Mouse (Mus musculus): ENCODE measurements around the gene Cyb5r4.
"Not testable (repeated sequence)": the region's sequence is repeated elsewhere in the genome, so short reads cannot be mapped to it uniquely, and the experiment has no call there.

The Cyb5r4 gene

DNA sequence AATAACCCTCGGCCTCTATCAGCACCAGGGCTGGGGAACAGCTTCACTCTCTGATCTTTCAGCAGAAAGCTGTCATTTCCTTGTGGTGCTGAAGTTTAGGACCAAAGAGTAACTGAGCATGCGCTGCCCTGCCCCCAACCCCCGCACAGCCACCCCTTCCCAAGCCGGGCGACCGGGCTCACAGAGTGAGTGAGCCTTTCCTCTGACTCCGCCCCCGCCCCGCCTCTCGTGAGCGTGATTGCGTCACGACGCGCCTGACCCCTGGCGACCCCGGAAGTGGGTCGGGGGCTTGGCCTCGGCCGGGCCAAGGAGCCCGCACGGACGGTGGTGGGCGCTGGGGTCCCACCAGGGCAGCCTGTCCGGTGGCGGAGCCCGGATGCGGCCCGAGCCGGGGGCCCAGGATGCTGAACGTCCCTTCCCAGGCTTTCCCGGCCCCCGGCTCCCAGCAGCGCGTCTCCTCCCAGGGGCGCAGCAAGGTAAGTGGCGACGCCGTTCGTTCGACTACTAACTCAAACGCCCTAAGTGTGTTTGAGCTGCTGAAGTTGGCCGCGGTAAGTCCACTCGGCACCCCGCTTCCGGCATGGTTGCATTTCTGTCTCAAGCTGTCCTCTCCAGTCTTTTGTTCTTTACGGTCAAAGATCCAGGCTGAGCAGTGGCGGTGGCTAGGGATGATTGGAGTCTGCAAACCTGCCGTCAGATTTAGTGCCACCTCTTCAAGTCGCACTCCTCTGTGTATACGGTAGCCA is at the start of gene Cyb5r4:
TSS of gene Cyb5r4 (plus strand) at position 237 of the 746 bp plus-strand sequence.
- CTCF ChIA-PET, result no interaction called here

GRCm38 (mm10) chr9:86972471-86972870 is 49.3 kb upstream of the Cyb5r4 start:
- CTCF ChIA-PET, result not testable (repeated sequence)

DNA sequence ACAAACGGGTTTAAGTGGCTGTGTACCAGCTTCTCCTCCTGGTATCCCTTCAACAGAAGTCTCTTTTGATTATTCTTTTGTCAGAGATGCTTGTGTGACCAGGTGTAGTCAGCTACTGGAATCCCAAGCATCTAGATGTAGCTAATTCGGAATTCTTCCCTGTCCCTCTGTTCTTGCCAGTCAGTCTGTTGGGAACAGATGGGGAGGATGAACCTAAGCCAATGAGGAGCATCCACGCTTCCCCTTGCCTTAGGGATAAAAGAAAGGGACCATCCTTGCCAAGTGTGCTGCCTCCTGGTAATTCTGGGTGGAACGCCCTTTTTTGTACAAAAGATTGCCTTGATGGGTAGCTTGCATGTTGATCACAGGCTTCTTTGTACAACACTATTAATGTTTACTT is 48.3 kb upstream of the Cyb5r4 start:
- CTCF ChIA-PET, result no interaction called here

DNA sequence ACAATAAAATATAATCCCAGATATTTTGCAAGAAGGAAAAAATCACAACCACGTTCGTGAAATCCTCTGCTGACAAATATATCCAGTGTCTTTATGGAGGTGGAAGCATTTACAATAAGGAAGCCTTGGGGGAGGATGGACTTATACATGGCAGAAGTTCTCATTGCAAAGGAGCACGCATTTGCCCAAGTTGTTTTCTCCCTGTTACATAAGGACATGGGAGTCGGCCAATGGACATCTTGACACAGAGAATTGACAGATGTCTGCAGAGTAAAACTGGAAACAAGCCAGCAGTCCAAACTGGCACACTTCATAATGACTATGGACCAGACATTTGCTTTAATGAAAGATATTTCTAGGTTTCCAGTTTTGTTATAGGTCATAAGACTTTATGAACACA is 44.9 kb upstream of the Cyb5r4 start:
- CTCF ChIA-PET, result no interaction called here

GRCm38 (mm10) chr9:86978257-86978907 is 43.4 kb upstream of the Cyb5r4 start:
- CTCF ChIA-PET, result no interaction called here

- CTCF ChIA-PET, result no interaction called here
Measured at GRCm38 (mm10) chr9:86980048-86980447, 41.8 kb upstream of the Cyb5r4 start.

DNA sequence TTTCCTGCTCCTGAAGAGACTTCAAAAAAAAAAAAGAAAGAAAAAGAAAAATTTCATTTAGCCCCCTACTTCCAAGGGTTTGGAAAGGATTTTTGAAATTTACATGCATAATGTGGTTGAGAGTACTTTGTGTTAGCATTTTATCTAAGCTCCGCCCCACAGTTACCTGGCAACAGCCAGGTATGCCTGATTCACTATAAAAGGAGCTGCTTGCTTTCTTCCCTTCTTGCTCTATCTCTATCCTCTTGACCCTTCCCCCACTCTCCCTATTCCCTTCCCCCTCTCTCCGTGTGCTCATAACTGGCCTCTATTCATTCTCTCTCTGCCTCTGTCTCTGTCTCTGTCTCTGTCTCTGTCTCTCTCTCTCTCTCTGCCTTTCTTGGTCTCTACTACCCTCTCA is 40.9 kb upstream of the Cyb5r4 start:
- CTCF ChIA-PET, result no interaction called here

GRCm38 (mm10) chr9:86981551-86981950 is 40.3 kb upstream of the Cyb5r4 start:
- CTCF ChIA-PET, result no interaction called here

DNA sequence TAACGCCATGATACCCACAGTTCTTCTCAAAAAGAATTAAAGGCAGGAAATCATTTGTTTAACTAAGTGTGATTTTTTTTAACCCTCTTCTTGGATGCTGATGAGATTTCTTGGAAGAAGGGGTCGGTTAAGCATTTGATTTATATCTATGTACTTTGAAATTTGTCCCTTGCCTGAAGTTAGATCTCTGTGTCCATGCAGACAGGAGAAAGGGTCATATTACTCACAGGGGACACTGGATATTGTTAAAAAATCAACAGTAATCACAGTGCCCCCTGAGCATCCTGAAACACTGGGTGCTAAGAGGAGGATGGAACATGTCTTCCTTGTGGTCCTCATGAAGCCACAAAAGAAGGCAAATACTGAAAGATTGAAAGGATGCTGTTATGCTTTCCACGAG is 37.2 kb upstream of the Cyb5r4 start:
- CTCF ChIA-PET, result no interaction called here

GRCm38 (mm10) chr9:86985105-86985504 is 36.7 kb upstream of the Cyb5r4 start:
- CTCF ChIA-PET, result no interaction called here

DNA sequence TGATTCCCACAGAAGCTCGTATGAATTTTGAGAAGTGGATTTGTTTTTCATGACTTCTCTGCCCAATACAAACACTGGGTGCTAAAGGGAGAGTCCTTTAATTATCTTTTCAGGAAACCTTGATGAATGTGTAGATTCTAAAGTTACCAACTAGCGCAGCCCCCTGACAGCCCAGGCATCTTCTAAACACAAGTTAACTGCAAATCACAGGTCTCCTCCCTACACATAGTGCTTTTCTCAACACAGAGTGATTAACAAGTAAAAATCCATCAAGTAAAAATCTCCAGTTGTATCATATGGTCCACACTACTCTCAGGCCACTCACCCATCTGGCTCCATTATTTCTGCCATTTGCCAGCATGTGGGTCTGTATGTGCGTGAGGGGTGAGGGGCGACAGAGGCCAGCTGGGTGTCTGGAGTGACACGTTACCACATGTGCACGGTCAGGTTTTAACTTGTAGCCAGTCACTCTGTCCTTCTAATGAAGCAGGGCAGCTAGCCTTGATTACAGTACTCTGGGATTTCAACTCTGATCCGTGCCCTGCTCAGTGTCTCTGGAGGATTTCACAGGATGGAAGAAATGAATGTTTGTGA is 35.0 kb upstream of the Cyb5r4 start:
- CTCF ChIA-PET, result no interaction called here

- CTCF ChIA-PET, result no interaction called here
Measured at GRCm38 (mm10) chr9:86989822-86990221, 32.0 kb upstream of the Cyb5r4 start.

DNA sequence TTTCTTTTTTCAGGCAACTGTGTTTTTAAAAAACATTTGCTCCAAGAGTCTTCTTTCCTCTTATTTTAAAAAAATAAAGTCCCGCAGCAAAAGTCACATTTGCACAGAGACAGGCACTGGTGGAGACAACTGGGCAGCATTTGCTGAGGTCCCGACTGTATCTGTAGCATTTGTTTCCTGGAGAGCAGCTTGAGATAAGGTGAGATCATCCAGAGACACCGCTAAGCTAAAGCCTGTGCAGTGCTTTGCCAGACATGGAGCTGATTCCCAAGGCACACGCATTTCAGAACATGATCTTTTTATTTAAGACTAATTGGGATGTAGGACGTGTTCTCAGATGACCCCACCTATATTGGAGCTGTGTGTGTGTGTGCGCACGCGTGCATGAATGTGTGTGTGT is 30.1 kb upstream of the Cyb5r4 start:
- CTCF ChIA-PET, result no interaction called here

DNA sequence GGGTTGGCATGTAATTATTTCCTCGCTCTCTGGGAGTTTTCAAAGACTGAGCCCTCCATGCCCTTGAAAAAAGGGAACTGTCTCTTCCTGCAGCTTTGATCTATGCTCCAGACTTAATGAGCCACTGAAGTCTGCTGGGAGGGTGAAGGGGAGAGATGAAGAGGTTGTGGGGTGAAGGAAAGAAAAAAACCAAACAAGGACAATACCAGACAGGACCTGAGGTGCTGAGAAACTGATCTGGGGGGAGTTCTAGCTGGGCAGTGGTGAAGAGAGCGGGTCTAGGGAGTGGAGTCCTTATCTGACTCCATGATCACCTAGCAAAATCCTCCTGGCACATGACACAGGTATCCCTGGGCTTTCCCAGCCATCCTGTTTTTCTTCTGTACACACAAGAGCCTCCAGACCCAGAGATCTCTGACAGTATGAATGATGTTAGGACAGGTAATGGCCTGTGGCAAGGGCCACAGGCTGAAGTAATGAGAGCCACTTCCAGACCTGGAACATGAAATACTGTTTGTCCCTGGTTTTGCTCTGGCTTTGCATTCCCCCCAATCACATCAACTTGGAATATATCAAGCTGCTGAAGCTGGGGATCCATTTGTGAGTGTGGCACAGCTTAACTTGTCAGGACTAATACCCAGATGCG is 24.6 kb upstream of the Cyb5r4 start:
- CTCF ChIA-PET, result no interaction called here

- CTCF ChIA-PET, result no interaction called here
Measured at GRCm38 (mm10) chr9:86999956-87000582, 21.7 kb upstream of the Cyb5r4 start.

GRCm38 (mm10) chr9:87004701-87005434 is 16.9 kb upstream of the Cyb5r4 start:
- CTCF ChIA-PET, result no interaction called here

- CTCF ChIA-PET, result no interaction called here
Measured at GRCm38 (mm10) chr9:87005435-87005779, 16.4 kb upstream of the Cyb5r4 start.

DNA sequence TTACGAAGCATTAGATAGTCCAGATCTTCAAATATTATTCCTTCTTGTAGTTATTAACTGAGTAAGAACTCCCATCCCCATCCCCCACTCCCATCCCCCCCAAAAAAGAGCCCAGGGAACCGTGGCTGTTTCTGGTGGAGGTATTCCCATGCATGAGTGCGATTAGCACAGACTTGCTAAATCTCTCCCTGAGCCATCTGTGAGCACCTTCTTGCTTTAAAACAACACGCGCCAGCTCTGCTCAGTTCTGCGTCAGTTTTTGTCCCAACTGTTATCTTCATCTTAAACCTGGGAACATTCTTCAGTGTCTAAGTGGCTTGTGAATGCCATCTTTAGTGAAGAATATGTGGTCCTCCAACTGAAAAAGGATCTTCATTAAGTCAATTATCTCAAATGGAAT is 13.3 kb upstream of the Cyb5r4 start:
- CTCF ChIA-PET, result no interaction called here

DNA sequence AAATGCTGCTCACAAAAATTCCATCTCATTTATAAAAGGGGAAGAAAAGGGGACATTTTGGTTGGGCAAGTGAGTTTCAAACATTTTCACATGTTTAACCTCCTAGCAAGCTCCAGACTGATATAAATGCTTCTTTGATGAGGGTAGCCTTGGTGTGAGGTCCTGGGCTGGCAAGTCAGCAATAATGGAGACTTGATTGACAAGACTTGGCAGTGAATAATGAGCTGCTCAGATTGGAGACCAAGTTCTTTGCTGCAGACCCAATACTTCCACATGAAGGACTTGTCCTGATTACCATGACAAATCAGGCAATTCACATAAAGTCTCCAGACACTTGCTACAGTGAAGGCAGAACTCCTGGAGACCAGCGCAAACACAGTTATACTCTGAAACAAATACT is 12.9 kb upstream of the Cyb5r4 start:
- CTCF ChIA-PET, result no interaction called here

DNA sequence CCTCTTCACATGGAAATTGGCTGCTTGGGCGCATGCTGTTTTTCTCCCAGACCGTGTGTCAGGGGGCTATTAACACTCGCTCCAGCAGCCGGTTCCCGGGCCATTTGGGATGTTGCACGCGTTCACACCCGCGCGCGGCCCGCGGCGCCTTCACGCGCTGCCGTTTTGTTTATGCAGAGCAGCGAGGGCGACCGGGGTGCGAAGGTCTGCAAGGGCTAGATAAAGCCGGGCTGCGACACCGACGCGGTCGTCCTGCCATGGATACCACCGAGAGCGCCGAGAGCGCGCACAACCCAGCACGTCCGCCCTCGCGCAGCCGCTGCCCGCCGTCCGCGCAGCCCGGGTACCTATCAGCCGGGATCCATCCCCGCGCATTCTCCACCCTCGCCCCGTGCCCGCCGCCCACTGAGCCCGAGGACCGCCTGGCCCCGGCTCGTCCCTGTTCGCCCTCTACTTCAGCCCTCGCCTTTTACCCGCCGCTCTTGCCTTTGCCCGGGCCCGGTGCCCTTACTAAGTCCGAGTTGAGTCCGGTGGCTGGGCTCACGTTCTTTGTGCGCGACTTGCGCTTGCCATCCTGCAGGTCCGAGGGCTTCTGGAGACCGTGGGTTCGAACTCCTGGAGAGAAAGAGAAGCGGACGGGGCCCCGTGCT is 6.4 kb upstream of the Cyb5r4 start, which contains the start of gene Ripply2:
TSS of gene Ripply2 (plus strand) at position 250 of the 650 bp plus-strand sequence.
- CTCF ChIA-PET, result no interaction called here

- CTCF ChIA-PET, result no interaction called here
Measured at GRCm38 (mm10) chr9:87015938-87016294, 5.9 kb upstream of the Cyb5r4 start.
